Mouse (Mus musculus): ENCODE measurements at regions not wholly inside any gene's neighbourhood (a gene's known extent, or its start where the extent isn't known, plus 50 kb on each side); places are given as distances from the start of the nearest gene placed in this dataset.
A peak's percentile ranks its signal among the peaks of the same experiment; 100 is the strongest.

DNA sequence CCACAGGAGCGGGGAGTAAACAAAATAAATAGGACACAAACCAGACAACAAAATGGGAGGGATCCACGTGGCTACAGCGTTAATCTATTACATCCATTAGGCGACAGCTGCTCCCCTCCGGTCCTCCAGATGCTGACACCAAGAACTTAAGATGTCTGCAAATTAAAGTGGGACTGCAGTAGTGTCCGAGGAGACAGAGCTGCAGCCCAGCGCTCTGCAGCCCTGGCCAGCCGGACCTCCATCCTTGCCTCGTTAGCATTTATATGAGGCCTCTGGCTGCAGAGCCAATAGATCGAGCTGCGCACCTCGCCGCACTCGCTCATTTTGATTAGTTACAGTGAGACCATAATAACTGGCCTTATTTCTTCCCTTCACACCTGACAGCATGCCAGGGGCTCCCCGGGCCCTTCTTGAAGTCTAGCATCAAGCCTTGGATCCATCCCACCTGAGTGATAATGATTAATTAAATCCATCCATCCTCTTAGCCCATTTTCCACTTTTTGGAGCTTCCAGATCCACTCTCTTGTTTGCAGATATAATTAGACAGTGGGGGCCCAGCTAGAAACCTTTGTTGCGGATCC is 119.7 kb upstream of the Kit start:
- no peak for TF ChIP-seq KAT2A (conservative IDR thresholded peaks at IDR 0.05; ENCODE audit: low read depth, low read length)
- TF ChIP-seq HCFC1 (IDR thresholded peaks at IDR 0.05; ENCODE audit: low read depth, low read length), result no peak
- no peak for TF ChIP-seq MAFK (IDR thresholded peaks at IDR 0.05; ENCODE audit: borderline replicate concordance, low read depth, low read length)
- no peak for TF ChIP-seq MAZ (IDR thresholded peaks at IDR 0.05; ENCODE audit: low read depth, low read length)
- no peak for TF ChIP-seq MEF2A (IDR thresholded peaks at IDR 0.05; ENCODE audit: extremely low read depth, insufficient replicate concordance, low read depth, low read length, poor library complexity, severe bottlenecking)
- no peak for TF ChIP-seq ELF1 (IDR thresholded peaks at IDR 0.05; ENCODE audit: low read depth, low read length)
- TF ChIP-seq JUND (IDR thresholded peaks at IDR 0.05; ENCODE audit: low read depth, low read length), result no peak
- TF ChIP-seq RAD21 (IDR thresholded peaks at IDR 0.05; ENCODE audit: low read depth, low read length), result no peak
- no peak for TF ChIP-seq NRF1 (IDR thresholded peaks at IDR 0.05; ENCODE audit: insufficient read depth, low read depth, low read length, poor library complexity, severe bottlenecking)
- TF ChIP-seq TCF12 (IDR thresholded peaks at IDR 0.05; ENCODE audit: low read depth, low read length), result no peak
- TF ChIP-seq TBP (IDR thresholded peaks at IDR 0.05; ENCODE audit: low read depth, low read length), result no peak
- TF ChIP-seq MYB (IDR thresholded peaks at IDR 0.05; ENCODE audit: low read depth, low read length), result no peak
- TF ChIP-seq E2F4 (IDR thresholded peaks at IDR 0.05; ENCODE audit: borderline replicate concordance, low read depth, low read length), result no peak
- no peak for TF ChIP-seq ZNF384 (IDR thresholded peaks at IDR 0.05; ENCODE audit: low read depth, low read length)
- TF ChIP-seq NELFE (IDR thresholded peaks at IDR 0.05; ENCODE audit: low read depth, low read length), result no peak
- no peak for TF ChIP-seq GABPA (IDR thresholded peaks at IDR 0.05; ENCODE audit: low read depth, low read length)
- TF ChIP-seq GATA1 (IDR thresholded peaks at IDR 0.05; ENCODE audit: low read depth, low read length), result no peak
- TF ChIP-seq ZKSCAN1 (IDR thresholded peaks at IDR 0.05; ENCODE audit: low read depth, low read length), result no peak
- TF ChIP-seq MXI1 (IDR thresholded peaks at IDR 0.05; ENCODE audit: low read depth, low read length), result no peak
- TF ChIP-seq POLR2AphosphoS2 (IDR thresholded peaks at IDR 0.05; ENCODE audit: low read length), result no peak
- Histone ChIP-seq H3K36me3 (ENCODE audit: control insufficient read depth in 1 of 2, insufficient read depth in 2 of 2, low read length in 2 of 2) (peaks cover 0 to 31% of the 10 kb centered on the region in 2 experiments; a peak in 2 of 4 replicates), H3K4me3 (ENCODE audit: control insufficient read depth in 1 of 2, insufficient read depth in 1 of 2, low read depth in 2 of 2, low read length in 2 of 2) (no peak overlapping the region), H3K79me2 (ENCODE audit: control insufficient read depth, insufficient read depth, low read length, poor library complexity) (peaks cover 2% of the 10 kb centered on the region; the same call in 1 of the 2 replicates), H3K4me1 (ENCODE audit: control insufficient read depth in 1 of 2, insufficient read depth in 2 of 2, low read length in 2 of 2) (peaks cover 20 to 44% of the 10 kb centered on the region in 2 experiments), H3K27me3 (ENCODE audit: control insufficient read depth in 1 of 2, insufficient read depth in 2 of 2, low read length in 2 of 2) (no peaks in the 10 kb centered on the region), H3K27ac (ENCODE audit: control insufficient read depth, low read depth, low read length) (no peak overlapping the region), H3K9me3 (replicated peaks; ENCODE audit: insufficient read depth, low read length) (no peaks in the 10 kb centered on the region), H3K9ac (ENCODE audit: control insufficient read depth, low read depth, low read length, poor library complexity, severe bottlenecking) (no peak overlapping the region)
- no peak for DNase-seq (ENCODE audit: low read depth, low spot score)

GRCm38 (mm10) chr5:75457403-75457802 is 117.3 kb upstream of the Kit start:
- H3K4me1 ChIP-seq (ENCODE audit: control insufficient read depth in 1 of 2, insufficient read depth in 2 of 2, low read length in 2 of 2), result peaks cover 23 to 59% of the 10 kb centered on the region in 2 experiments
- peaks cover 0 to 42% of the 10 kb centered on the region in 2 experiments; a peak in 2 of 4 replicates for H3K36me3 ChIP-seq (ENCODE audit: control insufficient read depth in 1 of 2, insufficient read depth in 2 of 2, low read length in 2 of 2)
- H3K27ac ChIP-seq (ENCODE audit: control insufficient read depth, low read depth, low read length), result peak overlapping the region; percentile 99
- no peaks in the 10 kb centered on the region; the same call in 1 of the 2 replicates for H3K79me2 ChIP-seq (ENCODE audit: control insufficient read depth, insufficient read depth, low read length, poor library complexity)
- no peaks in the 10 kb centered on the region for H3K27me3 ChIP-seq (ENCODE audit: control insufficient read depth in 1 of 2, insufficient read depth in 2 of 2, low read length in 2 of 2)
- no peaks in the 10 kb centered on the region for H3K9me3 ChIP-seq (replicated peaks; ENCODE audit: insufficient read depth, low read length)
- no peak overlapping the region for H3K9ac ChIP-seq (ENCODE audit: control insufficient read depth, low read depth, low read length, poor library complexity, severe bottlenecking)
- no peak overlapping the region for H3K4me3 ChIP-seq (ENCODE audit: control insufficient read depth in 1 of 2, insufficient read depth in 1 of 2, low read depth in 2 of 2, low read length in 2 of 2)
- TF ChIP-seq ZKSCAN1 (IDR thresholded peaks at IDR 0.05; ENCODE audit: low read depth, low read length), result no peak
- no peak for TF ChIP-seq RCOR1 (IDR thresholded peaks at IDR 0.05; ENCODE audit: low read depth, low read length)
- TF ChIP-seq ETS1 (IDR thresholded peaks at IDR 0.05; ENCODE audit: low read depth, low read length), result no peak
- no peak for TF ChIP-seq USF2 (IDR thresholded peaks at IDR 0.05; ENCODE audit: borderline replicate concordance in 1 of 2, insufficient read depth in 1 of 2, low read depth in 1 of 2, low read length in 2 of 2)
- no peak for TF ChIP-seq TBP (IDR thresholded peaks at IDR 0.05; ENCODE audit: low read depth, low read length)
- no peak for TF ChIP-seq SMC3 (IDR thresholded peaks at IDR 0.05; ENCODE audit: low read depth, low read length)
- TF ChIP-seq GABPA (IDR thresholded peaks at IDR 0.05; ENCODE audit: low read depth, low read length), result no peak
- TF ChIP-seq UBTF (IDR thresholded peaks at IDR 0.05; ENCODE audit: borderline replicate concordance, insufficient read depth, low read depth, low read length), result no peak
- TF ChIP-seq EP300 (IDR thresholded peaks at IDR 0.05; ENCODE audit: low read depth in 1 of 2, low read length in 2 of 2), result no peak
- no peak for TF ChIP-seq ELF1 (IDR thresholded peaks at IDR 0.05; ENCODE audit: low read depth, low read length)
- no peak for DNase-seq (ENCODE audit: low read depth, low spot score)

All from MEL (cell line).